Mouse (Mus musculus): ENCODE measurements around the gene Vav2. TPM values are rescaled to one million over a fixed set of nuclear protein-coding genes. Genes with fewer than 3 reads are reported as not detected.

Gene Vav2
- polyA plus RNA-seq, 1 experiment from 2014 or later: 7.4 TPM

DNA sequence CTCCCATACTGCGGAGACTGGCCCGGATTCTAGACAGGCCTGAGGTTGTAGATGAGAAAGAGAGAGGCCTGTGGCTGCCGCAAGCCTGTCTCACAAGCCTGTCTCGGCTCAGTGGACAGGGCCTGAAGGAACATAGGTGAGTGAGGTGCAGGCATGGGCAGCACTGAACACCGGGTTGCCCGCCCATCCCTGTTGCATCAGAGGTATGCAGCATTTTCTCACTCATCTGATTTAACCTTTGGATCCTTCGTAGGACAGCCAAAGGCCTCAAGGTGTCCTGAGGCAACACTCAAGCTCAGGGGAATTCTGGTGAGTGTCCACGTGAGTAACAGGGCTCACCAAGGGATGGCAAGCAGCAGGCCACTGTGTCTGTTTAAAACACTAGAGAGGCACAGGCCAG, 36.5 kb downstream of the Vav2 start:
- WGBS: 72% methylated on average over 8 of the region's 8 CpGs
- Histone ChIP-seq H3K27ac (ENCODE audit: low read depth, low read length) (no peak overlapping the region), H3K27me3 (replicated peaks; ENCODE audit: control insufficient read depth, insufficient read depth, low read length) (no peaks in the 10 kb centered on the region), H3K9ac (ENCODE audit: low read length) (no peak overlapping the region), H3K4me3 (ENCODE audit: low read depth, low read length) (no peak overlapping the region), H3K4me1 (ENCODE audit: control insufficient read depth, insufficient read depth, low read length) (peaks cover 28% of the 10 kb centered on the region), H3K4me2 (ENCODE audit: low read length) (no peak overlapping the region), H3K9me3 (replicated peaks; ENCODE audit: control insufficient read depth, low read length) (no peaks in the 10 kb centered on the region), H3K36me3 (ENCODE audit: control insufficient read depth, insufficient read depth, low read length) (no peaks in the 10 kb centered on the region)
- no peak for ATAC-seq
- no peak for DNase-seq (ENCODE audit: low spot score)

DNA sequence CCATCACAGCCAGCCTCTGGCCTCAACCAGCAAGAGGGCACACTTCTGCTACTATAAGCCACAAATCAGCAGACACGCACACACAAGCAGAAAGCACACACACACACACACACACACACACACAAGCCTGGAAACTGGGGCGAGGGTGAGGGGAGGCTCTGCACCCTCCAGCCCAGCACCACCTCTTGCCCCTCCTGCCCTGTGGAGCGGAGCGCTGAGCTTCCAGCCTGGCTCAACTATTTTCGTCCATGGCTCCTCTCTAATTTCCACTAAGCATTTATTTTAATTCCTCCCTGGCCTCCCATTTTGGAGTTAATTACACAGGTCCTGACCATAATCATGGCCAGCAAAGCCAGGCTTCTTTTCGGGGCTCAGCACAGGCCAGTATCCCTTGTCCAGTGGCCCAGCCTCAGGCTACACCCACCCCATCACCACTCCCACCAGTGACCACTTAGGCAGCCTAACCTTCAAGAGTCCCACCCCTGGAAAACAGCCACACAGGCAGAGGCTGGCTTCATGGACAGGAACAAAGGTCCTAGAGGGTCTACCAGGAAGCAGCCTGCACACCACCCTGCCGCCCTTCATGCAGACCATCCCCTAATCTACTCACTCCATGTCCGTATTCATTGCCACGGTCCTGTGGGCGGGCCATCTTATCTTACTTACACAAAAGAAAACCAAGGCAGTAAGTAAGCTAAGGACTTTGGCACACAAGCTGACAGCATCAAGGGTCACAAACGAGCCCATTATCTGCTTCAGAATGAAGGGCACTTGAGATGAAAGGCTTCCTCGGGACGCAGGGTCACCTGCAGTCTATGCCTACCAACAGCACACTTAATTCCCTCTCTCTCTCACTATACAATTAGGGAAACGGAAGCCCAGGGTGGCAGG, 37.3 kb downstream of the Vav2 start:
- no peak overlapping the region for H3K27ac ChIP-seq (ENCODE audit: low read depth, low read length)
- peaks cover 22% of the 10 kb centered on the region for H3K4me1 ChIP-seq (ENCODE audit: control insufficient read depth, insufficient read depth, low read length)
- no peak overlapping the region for H3K4me3 ChIP-seq (ENCODE audit: low read depth, low read length)
- H3K9ac ChIP-seq (ENCODE audit: low read length): no peak overlapping the region
- H3K36me3 ChIP-seq (ENCODE audit: control insufficient read depth, insufficient read depth, low read length): no peaks in the 10 kb centered on the region
- ATAC-seq (no peak), DNase-seq (ENCODE audit: low spot score) (no peak)
- H3K27me3 ChIP-seq (replicated peaks; ENCODE audit: control insufficient read depth, insufficient read depth, low read length): no peaks in the 10 kb centered on the region
- no peak overlapping the region for H3K4me2 ChIP-seq (ENCODE audit: low read length)
- 32% methylated on average over 14 of the region's 14 CpGs for WGBS
- H3K9me3 ChIP-seq (replicated peaks; ENCODE audit: control insufficient read depth, low read length): no peaks in the 10 kb centered on the region

DNA sequence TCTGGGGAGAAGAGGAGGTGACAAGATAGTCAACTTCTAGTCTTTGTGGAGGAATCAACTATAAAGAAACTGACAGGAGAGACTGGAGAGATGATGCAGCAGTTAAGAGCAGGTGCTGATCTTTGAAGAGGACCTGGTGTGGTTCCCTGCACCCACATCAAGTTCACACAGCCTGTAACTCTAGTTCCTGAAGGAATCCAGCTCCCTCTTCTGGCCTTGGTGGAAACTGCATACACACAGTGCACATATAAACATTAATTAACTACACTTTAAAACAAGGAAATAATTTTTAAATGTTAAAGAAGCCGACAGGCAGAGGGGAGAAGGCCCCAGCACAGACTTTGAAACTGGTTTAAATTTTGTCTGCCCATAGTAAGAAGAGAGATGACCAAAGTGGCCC, 39.6 kb downstream of the Vav2 start:
- no peak overlapping the region for H3K4me3 ChIP-seq (ENCODE audit: low read depth, low read length)
- no peaks in the 10 kb centered on the region for H3K9me3 ChIP-seq (replicated peaks; ENCODE audit: control insufficient read depth, low read length)
- H3K4me1 ChIP-seq (ENCODE audit: control insufficient read depth, insufficient read depth, low read length): peaks cover 18% of the 10 kb centered on the region
- 94% methylated on average over 1 of the region's 1 CpGs for WGBS
- ATAC-seq (no peak), DNase-seq (ENCODE audit: low spot score) (no peak)
- no peak overlapping the region for H3K27ac ChIP-seq (ENCODE audit: low read depth, low read length)
- no peaks in the 10 kb centered on the region for H3K36me3 ChIP-seq (ENCODE audit: control insufficient read depth, insufficient read depth, low read length)
- no peak overlapping the region for H3K9ac ChIP-seq (ENCODE audit: low read length)
- H3K4me2 ChIP-seq (ENCODE audit: low read length): no peak overlapping the region
- H3K27me3 ChIP-seq (replicated peaks; ENCODE audit: control insufficient read depth, insufficient read depth, low read length): no peaks in the 10 kb centered on the region

DNA sequence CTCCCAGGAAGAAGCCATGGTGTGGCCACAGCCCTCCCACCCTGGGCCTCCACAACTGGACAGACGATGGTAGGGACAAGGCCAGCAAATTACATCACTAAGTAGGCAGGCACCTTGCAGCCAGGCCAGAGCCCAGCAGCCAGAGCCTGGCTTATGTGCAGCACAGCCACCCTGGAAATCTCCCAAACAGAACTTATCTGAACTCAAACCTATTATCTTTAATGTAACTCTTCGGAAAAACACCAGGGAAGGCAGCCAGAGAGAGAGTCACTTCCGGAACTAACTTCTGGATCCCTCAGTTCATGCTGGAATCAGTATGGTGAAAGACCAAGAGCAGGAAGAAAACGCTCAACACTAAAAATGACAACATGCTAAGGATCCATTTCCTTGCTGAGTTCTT, 45.1 kb downstream of the Vav2 start:
- H3K36me3 ChIP-seq (ENCODE audit: control insufficient read depth, insufficient read depth, low read length): no peaks in the 10 kb centered on the region
- no peak overlapping the region for H3K9ac ChIP-seq (ENCODE audit: low read length)
- H3K4me2 ChIP-seq (ENCODE audit: low read length): no peak overlapping the region
- ATAC-seq (no peak), DNase-seq (ENCODE audit: low spot score) (no peak)
- H3K9me3 ChIP-seq (replicated peaks; ENCODE audit: control insufficient read depth, low read length): no peaks in the 10 kb centered on the region
- no peak overlapping the region for H3K27ac ChIP-seq (ENCODE audit: low read depth, low read length)
- no peak overlapping the region for H3K4me3 ChIP-seq (ENCODE audit: low read depth, low read length)
- 82% methylated on average over 4 of the region's 4 CpGs for whole genome bisulfite sequencing
- H3K27me3 ChIP-seq (replicated peaks; ENCODE audit: control insufficient read depth, insufficient read depth, low read length): no peaks in the 10 kb centered on the region
- peaks cover 19% of the 10 kb centered on the region for H3K4me1 ChIP-seq (ENCODE audit: control insufficient read depth, insufficient read depth, low read length)

DNA sequence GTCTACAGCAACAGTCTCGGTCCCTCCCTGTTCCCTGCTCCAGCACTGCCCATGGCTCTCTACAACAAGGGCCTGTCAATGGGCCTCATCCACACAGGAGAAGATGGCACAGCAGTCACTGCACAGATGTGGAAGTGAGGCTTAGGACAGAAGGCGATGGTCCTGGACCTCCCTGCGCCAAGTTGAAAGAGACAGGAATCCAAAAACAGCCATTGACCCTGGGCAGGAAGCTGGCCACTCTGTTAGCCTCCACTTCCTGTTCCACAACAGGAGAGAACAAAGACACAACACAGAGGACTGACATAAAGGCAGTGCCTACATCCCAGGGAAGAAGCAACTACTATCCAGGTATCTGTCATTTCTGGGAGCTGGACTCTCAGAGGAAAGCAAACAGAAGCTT, 45.6 kb downstream of the Vav2 start:
- H3K4me3 ChIP-seq (ENCODE audit: low read depth, low read length): no peak overlapping the region
- no peak overlapping the region for H3K27ac ChIP-seq (ENCODE audit: low read depth, low read length)
- H3K9me3 ChIP-seq (replicated peaks; ENCODE audit: control insufficient read depth, low read length): no peaks in the 10 kb centered on the region
- H3K4me2 ChIP-seq (ENCODE audit: low read length): no peak overlapping the region
- peaks cover 22% of the 10 kb centered on the region for H3K4me1 ChIP-seq (ENCODE audit: control insufficient read depth, insufficient read depth, low read length)
- no peak for ATAC-seq
- no peak overlapping the region for H3K9ac ChIP-seq (ENCODE audit: low read length)
- 85% methylated on average over 3 of the region's 3 CpGs for WGBS
- DNase-seq (ENCODE audit: low spot score): no peak
- H3K27me3 ChIP-seq (replicated peaks; ENCODE audit: control insufficient read depth, insufficient read depth, low read length): no peaks in the 10 kb centered on the region
- no peaks in the 10 kb centered on the region for H3K36me3 ChIP-seq (ENCODE audit: control insufficient read depth, insufficient read depth, low read length)

DNA sequence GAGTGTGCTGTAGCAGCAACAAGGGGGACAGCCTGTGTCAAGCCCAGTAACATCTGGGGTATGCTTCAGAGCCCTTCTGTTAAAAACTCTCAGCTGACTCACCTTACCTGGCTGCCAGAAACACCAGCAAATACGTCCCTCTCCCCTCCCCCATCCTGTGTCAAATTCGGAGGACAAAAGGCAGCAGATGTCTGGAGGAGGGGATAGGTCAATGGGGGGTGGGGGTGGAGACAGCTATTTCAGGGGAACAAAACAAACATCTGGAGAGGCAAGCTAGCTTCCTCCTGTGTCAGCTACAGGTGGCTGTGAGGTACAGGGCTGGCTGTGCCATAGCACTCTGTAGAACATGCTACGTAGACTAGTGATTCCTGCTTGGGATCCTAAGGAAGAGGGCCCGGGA, 49.0 kb downstream of the Vav2 start:
- no peaks in the 10 kb centered on the region for H3K36me3 ChIP-seq (ENCODE audit: control insufficient read depth, insufficient read depth, low read length)
- H3K27me3 ChIP-seq (replicated peaks; ENCODE audit: control insufficient read depth, insufficient read depth, low read length): no peaks in the 10 kb centered on the region
- H3K27ac ChIP-seq (ENCODE audit: low read depth, low read length): no peak overlapping the region
- peaks cover 35% of the 10 kb centered on the region for H3K4me1 ChIP-seq (ENCODE audit: control insufficient read depth, insufficient read depth, low read length)
- DNase-seq (ENCODE audit: low spot score) (no peak), ATAC-seq (no peak)
- H3K9me3 ChIP-seq (replicated peaks; ENCODE audit: control insufficient read depth, low read length): no peaks in the 10 kb centered on the region
- no peak overlapping the region for H3K4me2 ChIP-seq (ENCODE audit: low read length)
- no peak overlapping the region for H3K9ac ChIP-seq (ENCODE audit: low read length)
- WGBS: 26% methylated on average over 4 of the region's 4 CpGs
- H3K4me3 ChIP-seq (ENCODE audit: low read depth, low read length): no peak overlapping the region

DNA sequence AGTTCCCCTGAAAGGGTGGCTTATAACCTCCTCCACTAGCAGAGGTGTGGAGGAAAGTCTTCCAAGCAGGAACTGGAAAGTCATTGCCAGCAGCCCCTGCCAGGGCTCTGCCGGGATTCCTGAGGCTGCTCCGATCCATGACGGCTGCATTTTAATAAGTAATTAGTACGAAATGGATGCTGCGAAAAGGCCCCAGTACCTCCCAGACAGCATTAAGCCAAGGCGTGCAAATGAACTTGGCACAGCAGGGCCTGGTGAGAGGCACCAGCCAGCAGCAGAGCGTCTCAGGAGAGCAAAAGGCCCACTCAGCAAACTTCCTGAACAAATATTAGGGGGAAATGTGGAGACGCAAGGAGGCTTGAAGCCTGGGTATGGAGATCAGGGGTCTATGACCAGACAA, 49.7 kb downstream of the Vav2 start:
- DNase-seq (ENCODE audit: low spot score): peak; percentile 75
- Histone ChIP-seq H3K27me3 (replicated peaks; ENCODE audit: control insufficient read depth, insufficient read depth, low read length) (no peaks in the 10 kb centered on the region), H3K4me3 (ENCODE audit: low read depth, low read length) (no peak overlapping the region), H3K9ac (ENCODE audit: low read length) (no peak overlapping the region), H3K4me2 (ENCODE audit: low read length) (no peak overlapping the region), H3K27ac (ENCODE audit: low read depth, low read length) (no peak overlapping the region), H3K9me3 (replicated peaks; ENCODE audit: control insufficient read depth, low read length) (no peaks in the 10 kb centered on the region), H3K4me1 (ENCODE audit: control insufficient read depth, insufficient read depth, low read length) (peaks cover 35% of the 10 kb centered on the region), H3K36me3 (ENCODE audit: control insufficient read depth, insufficient read depth, low read length) (no peaks in the 10 kb centered on the region)
- ATAC-seq: peak; percentile 58; the same call in 1 of the 2 replicates
- WGBS: 16% methylated on average over 8 of the region's 8 CpGs

DNA sequence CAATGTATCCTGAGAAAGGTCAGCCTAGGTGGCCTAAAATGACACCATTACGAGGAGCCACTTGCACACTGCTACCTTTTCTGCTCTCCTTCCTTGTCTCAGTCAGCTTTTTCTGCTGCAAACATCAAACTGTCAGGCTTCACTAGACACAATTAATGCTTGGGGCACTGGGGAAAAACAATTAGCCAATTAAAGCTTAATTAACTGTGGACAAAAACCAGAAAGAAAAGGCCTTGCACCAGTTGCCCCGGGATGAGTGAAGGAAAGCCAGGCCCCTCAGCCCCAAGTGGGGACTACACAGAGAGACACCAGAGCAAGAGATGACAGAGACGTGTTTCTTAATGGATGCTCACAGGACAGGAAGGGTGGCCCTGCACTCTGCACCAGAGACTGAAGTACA, 51.7 kb downstream of the Vav2 start:
- Histone ChIP-seq H3K27me3 (replicated peaks; ENCODE audit: control insufficient read depth, insufficient read depth, low read length) (no peaks in the 10 kb centered on the region), H3K4me3 (ENCODE audit: low read depth, low read length) (no peak overlapping the region), H3K4me2 (ENCODE audit: low read length) (no peak overlapping the region), H3K27ac (ENCODE audit: low read depth, low read length) (no peak overlapping the region), H3K4me1 (ENCODE audit: control insufficient read depth, insufficient read depth, low read length) (peaks cover 35% of the 10 kb centered on the region), H3K9me3 (replicated peaks; ENCODE audit: control insufficient read depth, low read length) (no peaks in the 10 kb centered on the region), H3K36me3 (ENCODE audit: control insufficient read depth, insufficient read depth, low read length) (no peaks in the 10 kb centered on the region), H3K9ac (ENCODE audit: low read length) (no peak overlapping the region)
- WGBS: 7% methylated on average over 3 of the region's 3 CpGs
- DNase-seq (ENCODE audit: low spot score) (peak; percentile 40), ATAC-seq (0 out of 2 replicates have a peak, but pooled peaks have one; percentile 7)

DNA sequence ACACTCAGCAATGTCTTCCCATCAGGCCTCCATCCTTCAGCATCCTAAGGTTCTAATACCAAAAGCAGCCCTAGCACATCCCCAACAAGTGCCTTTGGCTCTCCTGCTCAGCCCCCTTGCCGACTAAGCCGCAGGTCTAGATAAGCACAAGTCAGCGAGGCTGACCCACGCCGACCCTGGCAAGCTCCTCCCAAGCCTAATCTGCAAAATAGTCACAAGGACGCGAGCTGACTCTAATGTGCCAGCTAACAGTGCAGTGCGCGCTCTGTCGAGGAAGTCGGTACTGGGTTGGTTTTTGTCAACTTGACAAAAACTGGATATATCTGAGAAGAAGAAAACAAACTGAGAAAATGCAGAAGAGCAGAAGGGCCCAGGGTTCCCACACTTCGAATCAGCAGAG, 53.5 kb downstream of the Vav2 start:
- Histone ChIP-seq H3K27me3 (replicated peaks; ENCODE audit: control insufficient read depth, insufficient read depth, low read length) (no peaks in the 10 kb centered on the region), H3K4me1 (ENCODE audit: control insufficient read depth, insufficient read depth, low read length) (peaks cover 33% of the 10 kb centered on the region)

More for the DNA sequence above, 53.5 kb downstream of the Vav2 start:
- no peak for ATAC-seq
- WGBS: 43% methylated on average over 12 of the region's 12 CpGs
- Histone ChIP-seq H3K4me3 (ENCODE audit: low read depth, low read length) (no peak overlapping the region), H3K36me3 (ENCODE audit: control insufficient read depth, insufficient read depth, low read length) (no peaks in the 10 kb centered on the region), H3K27ac (ENCODE audit: low read depth, low read length) (no peak overlapping the region), H3K9ac (ENCODE audit: low read length) (no peak overlapping the region), H3K4me2 (ENCODE audit: low read length) (no peak overlapping the region), H3K9me3 (replicated peaks; ENCODE audit: control insufficient read depth, low read length) (no peaks in the 10 kb centered on the region)
- no peak for DNase-seq (ENCODE audit: low spot score)

All from forebrain, embryonic 14.5 days (tissue).